Mouse (Mus musculus) regulatory T cell (primary cell): ENCODE results near the gene Son.

ENCODE experiments used
- in situ Hi-C: fragments of 300-600 bp; cut with MboI, MseI; formaldehyde crosslinking; loops from one replicate; pipeline ENCODE4 v1.15.1; 2025; ENCODE audit warnings: high pct_unique_total_duplicates

Son gene

DNA sequence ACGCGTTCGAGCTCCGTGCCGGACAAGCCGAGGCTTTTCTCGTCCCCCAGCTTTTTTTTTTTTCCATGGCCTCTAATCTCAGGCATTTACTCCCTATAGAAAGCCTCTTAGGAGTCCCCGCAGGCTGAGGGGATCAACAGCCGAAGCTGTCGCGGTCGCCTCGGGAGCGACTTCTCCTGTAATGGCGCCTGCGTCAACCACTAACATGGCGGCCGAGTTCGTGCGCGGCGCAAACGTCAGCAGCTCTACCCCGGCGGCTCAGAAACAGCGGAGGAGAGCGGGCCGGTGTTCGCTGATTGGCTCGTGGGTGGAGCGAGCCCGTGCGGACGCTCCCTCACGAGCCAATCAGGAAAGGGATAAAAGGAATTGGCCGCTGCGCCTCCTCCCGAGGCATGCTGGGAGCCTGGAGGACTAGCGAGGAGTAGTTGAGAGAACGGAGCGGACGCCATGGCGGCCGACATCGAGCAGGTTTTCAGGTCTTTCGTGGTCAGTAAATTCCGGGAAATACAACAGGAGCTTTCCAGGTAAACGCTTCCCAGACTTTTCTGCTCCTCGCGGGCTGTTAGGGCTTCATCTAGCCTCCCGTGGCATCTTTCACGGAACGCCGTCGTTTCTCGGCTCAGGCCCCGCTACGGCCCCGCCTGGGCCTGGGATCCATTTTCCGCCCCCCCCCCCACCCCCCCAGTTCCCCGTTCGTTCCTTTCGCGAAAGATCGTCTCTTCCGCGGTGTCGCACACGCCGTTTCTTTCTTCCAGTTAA, at the start of gene Son:
TSS of gene Son (plus strand) at position 46 of the 759 bp plus-strand sequence.
- in situ Hi-C loops = no loop called here

DNA sequence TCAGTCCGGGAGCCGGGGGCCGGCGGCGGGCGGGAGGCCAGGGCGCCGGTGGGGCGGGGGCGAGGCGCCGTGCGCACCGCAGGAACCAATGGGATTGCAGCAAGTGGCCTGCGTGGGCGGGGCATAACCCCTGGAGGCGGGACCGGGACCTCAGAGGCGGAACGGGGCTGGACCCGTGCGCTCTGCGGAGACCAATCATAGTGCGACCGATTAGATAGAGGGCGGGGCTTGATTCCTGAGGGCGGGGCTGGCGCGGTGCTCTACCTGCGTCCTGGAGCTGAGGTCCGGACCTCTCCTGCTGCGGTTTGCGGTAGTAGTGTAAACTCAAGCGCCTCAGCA, 49.7 kb upstream of the Son start, which contains the start of gene Tmem50b:
TSS of gene Tmem50b (minus strand) at position 129 of the 339 bp plus-strand sequence.
- in situ Hi-C loops = loop anchor here (25.0 kb wide), 1 partner anchor 235 kb away; the partner anchor contains the start of gene Ifnar2

DNA sequence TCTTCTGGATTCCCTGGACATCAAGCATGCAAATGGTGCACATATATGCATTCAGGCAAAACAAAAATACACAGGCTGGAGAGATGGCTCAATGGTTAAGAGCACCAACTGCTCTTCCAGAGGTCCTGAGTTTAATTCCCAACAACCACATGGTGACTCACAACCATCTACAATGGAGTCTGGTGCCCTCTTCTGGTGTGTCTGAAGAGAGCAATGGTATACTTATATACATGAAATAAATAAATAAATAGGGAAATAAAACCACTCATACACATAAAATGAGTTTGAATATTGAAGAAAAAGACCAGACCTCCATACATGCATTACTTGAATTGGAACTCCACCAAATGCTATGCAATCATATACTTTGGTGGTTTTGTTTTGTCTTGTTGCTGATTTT, 48.1 kb upstream of the Son start:
- in situ Hi-C loops = loop anchor here (25.0 kb wide), 1 partner anchor 237 kb away; the partner anchor contains the start of gene Ifnar2

DNA sequence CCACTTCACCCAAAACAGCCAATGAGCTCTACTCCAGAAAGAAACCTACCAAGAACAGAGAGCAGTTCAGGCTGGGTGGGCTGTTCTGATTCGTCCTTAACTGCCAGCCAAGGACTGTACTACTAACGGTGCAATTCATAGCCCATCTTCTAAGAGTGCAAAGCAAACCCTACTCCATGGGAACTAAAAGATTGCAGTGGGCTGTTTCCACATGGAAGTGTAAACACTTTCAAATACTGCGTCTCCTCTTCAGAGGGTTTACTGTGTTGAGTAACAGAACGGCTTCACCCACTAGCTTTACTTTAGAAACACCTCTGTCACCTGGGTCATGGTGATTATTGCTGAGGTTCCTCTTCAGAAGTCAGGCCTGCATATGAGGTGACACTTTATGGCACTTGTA, 46.2 kb upstream of the Son start:
- in situ Hi-C loops = loop anchor here (25.0 kb wide), 1 partner anchor 789 kb away; the partner anchor contains the start of gene Urb1

DNA sequence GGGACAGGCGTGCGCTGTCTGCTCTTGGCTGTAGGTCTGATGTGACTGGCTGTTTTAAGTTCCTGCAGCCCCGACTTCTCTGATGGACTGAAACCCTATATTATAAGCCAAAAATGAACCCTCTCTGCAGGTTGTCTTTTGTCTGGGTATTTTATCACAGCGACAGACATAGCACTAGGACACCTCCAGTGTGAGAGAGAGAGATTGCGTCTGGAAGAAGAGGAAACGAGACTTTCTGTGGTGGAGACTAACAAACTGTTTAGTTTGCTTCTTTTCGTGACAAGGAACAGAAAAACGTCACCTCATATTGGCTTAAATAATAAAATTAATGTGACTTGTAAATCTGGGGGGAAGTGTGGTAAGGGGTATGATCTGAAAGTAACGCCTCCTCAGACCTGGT, 45.6 kb upstream of the Son start:
- in situ Hi-C loops = loop anchor here (25.0 kb wide), 1 partner anchor 789 kb away; the partner anchor contains the start of gene Urb1

DNA sequence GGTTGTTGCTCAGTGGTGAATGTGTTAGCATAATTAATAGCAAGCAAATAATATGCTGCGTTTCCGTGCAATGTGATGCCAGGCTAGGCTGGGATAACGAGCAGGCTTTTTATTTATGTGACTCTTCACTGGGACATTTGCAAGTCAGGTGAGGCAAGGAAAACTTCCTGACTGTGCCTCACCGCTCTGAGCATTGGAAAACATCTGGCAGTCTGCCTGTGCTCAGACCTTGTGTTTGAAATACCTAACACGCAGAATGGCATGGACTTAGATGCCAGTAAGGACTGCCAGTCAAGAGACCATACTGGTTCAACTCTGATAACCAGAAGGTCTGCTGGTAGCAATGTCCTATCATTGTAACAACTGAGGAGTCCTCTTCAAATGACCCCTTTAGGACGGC, 42.1 kb upstream of the Son start:
- in situ Hi-C loops = loop anchor here (25.0 kb wide), 1 partner anchor 793 kb away; the partner anchor contains the start of gene Urb1

DNA sequence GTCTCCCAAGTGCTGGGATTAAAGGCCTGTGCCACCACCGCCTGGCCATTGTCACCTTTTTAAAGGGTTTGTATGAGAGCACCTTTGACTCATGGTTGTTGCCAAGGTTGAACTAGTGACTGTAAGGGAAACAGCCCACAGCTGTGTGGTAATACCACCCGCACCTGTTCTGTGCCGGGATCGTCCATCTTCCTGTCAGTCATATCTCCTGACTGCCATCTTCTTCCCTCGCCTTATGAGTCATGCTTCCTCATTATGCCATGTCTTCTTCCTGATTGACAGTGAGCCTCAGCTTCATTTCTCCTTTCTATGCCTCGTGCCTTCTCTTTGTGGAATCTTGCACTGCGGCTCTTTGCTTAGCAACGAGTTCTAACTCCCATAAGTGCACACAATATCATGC, 40.3 kb upstream of the Son start:
- in situ Hi-C loops = loop anchor here (25.0 kb wide), 1 partner anchor 795 kb away; the partner anchor contains the start of gene Urb1

DNA sequence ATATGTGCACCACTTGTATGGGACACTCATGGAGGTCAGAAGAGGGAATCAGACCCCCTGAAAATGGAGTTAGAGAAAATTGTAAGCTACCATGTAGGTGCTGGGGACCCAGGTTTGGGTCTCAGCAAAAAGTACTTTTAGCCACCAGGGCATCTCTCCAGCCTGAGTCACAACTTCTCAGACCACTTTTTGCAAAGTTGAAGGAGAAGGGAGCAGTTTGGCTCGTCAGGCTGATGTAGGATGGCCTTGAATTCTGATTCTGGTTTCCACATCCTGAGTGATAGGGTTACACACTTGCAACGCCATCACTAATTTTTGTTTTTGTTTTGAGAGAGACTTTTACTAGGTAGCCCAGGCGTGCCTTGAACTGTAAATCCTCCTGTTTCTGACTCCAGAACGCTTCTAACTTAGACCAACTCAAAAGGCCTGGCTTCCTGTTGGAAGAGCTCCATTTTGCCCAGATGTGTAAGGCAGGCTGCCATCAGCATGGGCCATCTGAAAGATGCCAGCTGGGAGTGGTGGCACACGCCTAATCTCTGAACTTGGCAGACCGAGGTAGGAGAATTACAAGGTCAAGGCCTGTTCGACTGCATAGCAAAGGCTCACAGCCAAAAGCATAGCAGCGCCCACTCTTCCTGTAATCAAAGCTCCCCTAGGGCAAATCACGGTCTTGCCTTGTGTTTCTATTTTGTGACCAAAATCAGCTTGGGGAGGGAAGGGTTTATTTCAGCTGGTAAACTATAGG, 37.6 kb upstream of the Son start:
- in situ Hi-C loops = loop anchor here (25.0 kb wide), 1 partner anchor 797 kb away; the partner anchor contains the start of gene Urb1

DNA sequence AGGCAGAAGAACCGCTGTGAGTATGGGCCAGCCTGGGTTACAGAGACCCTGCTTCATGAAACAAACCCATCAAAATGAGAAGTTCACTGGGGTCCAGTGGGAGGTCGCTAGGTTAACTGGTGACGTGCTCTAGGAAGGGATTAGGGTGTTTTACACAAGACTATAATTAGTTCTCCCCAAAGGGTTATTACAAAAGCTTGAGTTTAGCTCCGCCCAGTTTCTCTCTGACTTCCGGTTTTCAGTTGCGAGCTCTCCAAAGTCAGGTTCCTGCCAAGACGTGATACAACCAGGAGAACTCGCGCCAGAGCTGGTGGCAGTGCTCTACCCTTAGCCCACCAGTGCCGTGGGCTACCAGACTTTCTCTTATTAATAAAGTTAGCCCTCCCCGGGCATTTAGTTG, 36.1 kb upstream of the Son start:
- in situ Hi-C loops = loop anchor here (25.0 kb wide), 1 partner anchor 799 kb away; the partner anchor contains the start of gene Urb1

DNA sequence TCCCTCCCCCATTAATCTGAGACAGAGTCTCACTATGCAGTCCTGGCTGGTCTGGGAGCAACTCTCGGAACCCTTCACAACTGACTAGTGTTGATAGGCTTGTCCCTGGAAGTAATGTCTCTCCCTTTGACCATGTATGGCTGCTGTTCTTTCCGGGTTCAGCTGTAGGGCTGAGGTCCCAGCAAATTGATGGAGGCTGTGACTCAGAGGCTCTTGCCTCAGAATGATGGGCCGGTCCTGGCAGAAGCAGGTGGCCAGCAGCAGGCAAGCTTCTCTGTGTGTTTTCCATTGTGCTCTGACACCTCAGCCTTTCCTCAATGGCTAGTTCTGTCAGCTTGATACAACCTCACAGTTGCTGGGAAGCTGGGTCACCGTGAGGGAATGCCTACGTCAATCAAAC, 34.8 kb upstream of the Son start:
- in situ Hi-C loops = loop anchor here (25.0 kb wide), 1 partner anchor 800 kb away; the partner anchor contains the start of gene Urb1

DNA sequence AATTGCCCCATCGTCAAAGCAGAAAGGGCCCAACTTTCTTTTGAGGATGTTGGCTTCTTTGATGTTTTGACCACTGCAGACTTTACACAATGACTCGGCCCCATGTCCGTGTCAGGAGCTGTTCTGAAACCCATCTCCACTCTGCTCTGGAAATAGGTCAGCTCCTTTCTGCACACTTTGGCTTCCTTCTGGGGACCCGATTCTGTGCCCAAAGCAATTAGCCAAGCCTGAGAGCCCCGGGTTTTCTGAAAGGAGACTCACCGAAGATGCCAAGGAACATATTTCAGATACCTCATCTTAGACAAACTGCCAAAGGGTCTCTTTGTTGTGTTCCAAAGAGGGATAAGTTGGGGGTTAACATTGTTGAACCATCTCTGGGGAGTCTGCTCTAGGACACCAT, 32.8 kb upstream of the Son start:
- in situ Hi-C loops = loop anchor here (25.0 kb wide), 1 partner anchor 802 kb away; the partner anchor contains the start of gene Urb1

DNA sequence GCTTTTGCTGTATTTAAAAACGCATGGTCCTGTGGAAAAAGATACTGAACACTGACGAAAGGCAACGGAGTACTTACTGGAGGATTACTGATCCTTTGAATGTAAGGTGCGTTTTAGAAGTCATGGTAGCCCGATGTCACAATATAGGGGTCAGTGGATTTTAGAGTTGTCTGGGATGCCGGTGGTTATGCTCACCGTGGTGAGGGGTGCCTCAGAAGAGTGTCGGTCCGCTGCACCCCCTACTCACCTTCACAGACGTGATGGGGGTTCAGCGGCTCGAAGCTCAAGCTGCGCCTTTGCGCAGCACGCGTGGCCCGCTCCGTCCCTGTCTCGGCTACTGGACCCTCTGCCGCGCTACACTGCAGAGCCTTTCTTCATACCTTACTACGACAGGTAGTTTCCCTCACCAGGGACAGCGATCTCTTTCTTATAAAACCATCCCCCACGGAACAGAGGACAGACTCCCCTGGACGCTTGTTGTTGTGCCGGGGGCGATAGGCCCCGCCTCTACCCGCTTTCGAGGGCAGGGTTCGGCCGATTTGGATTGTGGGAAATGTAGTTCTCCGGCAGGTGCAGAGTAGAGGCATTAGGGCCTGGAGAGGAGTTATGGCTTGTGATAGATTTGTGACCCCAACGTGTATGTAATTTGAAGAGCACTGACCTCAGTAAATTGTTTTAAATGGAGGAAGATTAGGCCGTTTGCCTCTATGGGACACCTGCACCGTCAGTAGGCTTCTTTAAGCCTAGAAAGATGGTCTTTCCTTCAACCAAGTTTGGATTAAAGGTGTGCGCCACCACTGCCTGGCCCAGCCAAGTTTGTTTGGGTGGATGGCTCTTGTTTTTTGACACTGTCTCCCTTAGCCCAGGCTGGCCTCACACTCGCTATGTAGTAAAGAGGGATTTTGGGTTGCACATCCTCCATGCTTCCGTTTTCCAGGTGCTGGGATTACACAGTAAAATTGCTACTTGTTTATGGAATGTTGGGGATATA, 28.5 kb upstream of the Son start, which contains the start of gene Dnajc28:
TSS of gene Dnajc28 (minus strand) at position 516 of the 991 bp plus-strand sequence.
- in situ Hi-C loops = loop anchor here (25.0 kb wide), 1 partner anchor 807 kb away; the partner anchor contains the start of gene Urb1

DNA sequence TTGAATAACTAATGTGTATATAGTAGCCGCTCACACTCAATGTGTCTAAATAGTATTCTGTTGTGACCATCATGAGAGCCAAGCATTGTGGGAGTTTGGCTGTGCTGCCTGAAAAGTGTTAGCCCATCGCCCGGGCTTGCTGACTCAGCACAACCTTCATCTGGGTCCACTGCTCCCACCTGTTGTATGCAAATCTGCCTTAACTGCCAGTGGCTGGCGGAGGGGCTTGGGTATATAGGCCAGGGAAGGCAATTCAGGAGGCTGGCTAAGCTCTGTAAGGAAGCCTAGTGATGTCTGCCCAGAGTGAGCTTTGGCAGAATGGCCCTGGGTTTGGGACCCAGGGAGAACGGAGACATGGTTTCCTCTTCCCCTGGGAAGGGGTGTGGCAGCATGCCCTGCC, 27.1 kb upstream of the Son start:
- in situ Hi-C loops = loop anchor here (25.0 kb wide), 1 partner anchor 808 kb away; the partner anchor contains the start of gene Urb1

DNA sequence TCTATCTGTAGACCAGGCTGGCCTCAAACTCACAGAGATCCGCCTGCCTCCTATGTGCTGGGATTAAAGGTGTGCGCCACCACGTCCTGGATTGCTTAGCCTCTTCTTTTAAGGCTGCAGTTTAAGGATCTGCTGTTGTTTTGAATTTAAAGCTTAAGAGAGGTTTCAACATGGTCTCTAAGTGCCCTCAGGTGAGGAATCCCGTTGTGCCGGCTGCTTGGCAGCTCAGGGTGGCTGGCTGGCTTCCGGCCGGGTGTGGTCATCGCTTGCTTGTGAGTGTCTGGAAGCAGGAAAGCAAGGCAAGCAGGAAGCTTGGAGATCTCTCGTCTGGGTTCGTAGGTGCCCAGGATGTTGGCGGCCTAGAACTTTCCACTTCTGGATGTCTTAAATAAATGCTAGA, 26.3 kb upstream of the Son start:
- in situ Hi-C loops = loop anchor here (25.0 kb wide), 1 partner anchor 809 kb away; the partner anchor contains the start of gene Urb1

DNA sequence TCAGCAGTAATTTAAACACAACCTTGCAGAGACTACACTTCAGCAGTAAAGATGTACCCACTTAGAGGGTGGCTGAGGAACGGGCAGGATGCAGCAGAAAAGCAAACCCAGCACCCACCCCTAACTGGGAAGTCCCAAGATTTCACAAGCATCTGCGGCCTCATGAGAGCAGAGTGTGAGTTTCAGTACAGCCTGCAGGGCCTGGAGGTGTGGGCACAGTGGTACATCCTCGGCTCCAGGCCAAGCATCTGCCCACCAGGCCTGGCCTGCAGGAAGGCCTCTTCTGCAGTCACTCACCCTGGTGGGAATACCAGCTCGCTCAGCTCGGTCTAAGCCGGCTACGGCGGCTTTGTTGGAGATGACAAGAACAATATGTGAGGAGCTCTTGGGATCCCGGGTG, 24.2 kb upstream of the Son start:
- in situ Hi-C loops = loop anchor here (25.0 kb wide), 1 partner anchor 811 kb away; the partner anchor contains the start of gene Urb1

DNA sequence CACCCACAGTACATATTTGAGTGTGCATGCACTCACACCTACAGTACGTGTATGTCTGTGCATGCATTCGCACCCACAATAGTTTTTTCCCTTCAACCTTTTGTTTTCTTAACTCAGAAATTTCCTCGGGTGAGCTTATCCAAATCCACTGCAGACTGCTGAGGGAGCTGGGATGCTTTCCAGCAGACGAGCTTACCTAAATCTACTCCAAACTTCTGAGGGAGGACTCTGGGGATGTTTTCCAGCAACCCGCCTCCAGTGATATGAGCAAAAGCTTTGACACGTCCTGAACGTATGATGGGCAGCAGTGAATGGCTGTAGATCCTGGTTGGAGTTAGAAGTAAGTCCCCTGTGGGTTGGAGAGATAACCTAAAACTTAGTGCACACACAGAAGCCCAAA, 19.5 kb upstream of the Son start:
- in situ Hi-C loops = loop anchor here (5.0 kb wide), 1 partner anchor 61 kb away; no protein-coding TSS in a partner anchor

DNA sequence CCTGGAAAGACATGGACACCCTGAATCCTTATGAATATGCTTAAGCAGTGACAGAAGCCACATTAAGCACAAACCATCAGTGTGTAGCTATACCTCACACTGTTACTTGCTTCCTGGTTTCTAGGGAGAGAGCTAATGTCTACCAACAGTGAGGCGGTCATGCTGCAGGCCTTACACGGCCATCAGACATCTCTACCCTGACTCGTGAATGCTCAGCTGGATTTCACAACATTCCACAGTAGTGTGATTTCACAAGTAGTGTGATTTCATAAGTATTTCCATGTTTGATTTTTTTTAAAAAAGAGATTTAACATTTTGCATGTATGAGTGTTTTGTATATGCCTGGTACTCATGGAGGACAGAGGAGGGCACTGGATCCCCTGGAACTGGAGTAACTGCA, 18.6 kb upstream of the Son start:
- in situ Hi-C loops = loop anchor here (5.0 kb wide), 1 partner anchor 61 kb away; no protein-coding TSS in a partner anchor

DNA sequence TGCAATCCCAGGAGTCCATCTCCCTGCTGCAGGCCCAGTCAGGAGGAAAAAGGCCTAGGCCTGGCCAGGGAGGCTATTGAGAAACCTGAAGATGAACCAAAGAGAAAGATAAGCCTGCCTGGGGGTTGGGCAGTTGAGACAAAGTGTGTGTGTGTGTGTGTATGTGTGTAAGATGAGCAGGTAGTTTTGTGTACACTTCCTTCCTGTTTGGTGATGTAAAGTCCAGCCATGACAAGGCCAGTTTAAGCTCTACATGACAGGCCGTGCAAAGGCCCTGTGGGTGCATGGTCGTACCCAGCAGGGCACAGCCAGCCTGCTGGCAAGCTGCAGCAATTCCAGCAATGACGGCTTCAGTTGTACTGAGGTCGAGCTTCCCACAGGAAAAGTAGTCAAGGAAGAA, 17.6 kb upstream of the Son start:
- in situ Hi-C loops = loop anchor here (5.0 kb wide), 1 partner anchor 62 kb away; no protein-coding TSS in a partner anchor

DNA sequence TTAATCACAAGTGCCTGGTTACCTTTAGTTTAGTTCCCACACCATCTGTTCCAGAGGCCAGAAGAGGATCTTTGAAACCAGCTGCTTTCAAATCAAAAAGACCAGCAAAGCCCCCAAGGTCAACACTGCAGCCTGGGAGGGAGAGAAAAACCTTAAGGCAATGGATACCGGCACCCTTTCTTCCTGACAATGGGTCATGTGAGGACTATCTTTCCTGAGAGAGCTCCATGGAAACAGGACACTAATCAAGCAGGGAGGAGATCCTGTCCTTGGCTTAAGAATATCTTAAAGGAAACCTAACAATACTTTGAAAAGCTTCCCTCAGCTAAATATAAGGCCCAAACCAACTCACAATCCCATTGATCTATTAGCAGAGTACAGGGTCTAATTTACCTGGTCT, 16.7 kb upstream of the Son start:
- in situ Hi-C loops = no loop called here

DNA sequence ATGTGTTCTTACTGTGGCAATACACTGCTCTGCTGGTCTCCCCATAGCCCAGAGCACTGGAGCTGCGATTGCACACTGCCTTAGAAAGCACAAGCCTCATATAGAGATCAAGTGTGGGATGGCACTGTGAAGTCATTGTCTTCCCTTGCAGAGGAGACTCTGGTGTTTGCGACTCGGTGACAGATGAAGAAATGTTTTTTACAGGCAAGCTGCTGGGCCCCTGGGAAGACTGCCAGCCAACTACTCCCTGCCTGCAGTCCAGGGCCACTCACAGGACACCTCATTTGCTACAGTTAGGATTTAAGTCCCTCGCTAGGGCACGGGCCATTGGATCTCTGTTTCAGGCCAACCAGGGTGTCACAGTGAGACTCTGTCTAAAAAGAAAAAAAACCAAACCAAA, 14.9 kb upstream of the Son start:
- in situ Hi-C loops = no loop called here
